Mouse (Mus musculus) CD8-positive naive resting alpha-beta T cell, adult 2 months (primary cell): ENCODE data around the gene Tssc4.
A peak's percentile ranks its signal among the peaks of the same experiment; 100 is the strongest.

ENCODE experiments used
- DNase-seq, 2 experiments: peaks; one replicate each; pipeline ENCODE4 v3.0.0; 2022; ENCODE audit warnings: low read depth in 2 of 2, low spot score in 2 of 2

Gene Tssc4

GRCm38 (mm10) chr7:143044049-143044825, 24.8 kb upstream of the Tssc4 start:
- DNase-seq = no peak

- no peak for DNase-seq
Observed at GRCm38 (mm10) chr7:143044826-143045206, 24.2 kb upstream of the Tssc4 start.

DNA sequence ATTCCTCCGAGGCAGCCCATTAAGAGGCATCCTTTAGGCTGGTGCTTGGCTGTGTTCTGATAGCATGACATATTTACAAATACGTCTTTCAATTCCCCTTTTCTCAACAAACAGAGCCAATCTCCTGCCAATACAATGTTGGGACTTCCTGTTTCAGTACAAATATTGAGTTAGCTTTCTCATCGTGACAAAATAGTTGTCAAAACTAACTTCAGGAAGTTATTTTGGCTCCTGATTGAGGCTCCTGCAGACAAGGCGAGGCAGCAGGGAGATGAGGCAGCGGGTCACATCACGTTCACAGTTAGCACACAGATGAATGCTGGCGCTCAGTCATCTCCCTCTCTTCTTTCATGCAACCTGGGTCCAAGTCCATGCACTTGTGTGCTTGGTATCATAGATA, 22.7 kb upstream of the Tssc4 start:
- no peak for DNase-seq

DNA sequence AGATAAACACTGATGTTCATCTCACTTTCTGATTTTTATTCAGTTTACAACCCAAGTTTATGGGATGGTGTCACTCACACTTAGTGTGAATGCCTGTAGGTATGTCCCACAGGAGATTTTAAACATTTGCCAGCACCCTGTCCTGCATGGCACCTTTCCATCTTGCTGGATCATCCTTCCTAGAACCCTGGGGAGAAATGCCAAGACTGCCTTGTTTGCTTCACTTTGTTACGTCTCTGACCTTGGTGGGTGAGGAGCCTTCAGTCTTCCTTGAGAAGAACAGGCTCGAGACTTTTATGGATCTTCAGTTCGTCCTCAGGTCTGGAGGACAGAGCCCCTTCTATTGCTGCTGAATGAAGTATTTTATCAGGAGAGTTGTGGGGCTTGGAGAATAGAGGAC, 19.7 kb upstream of the Tssc4 start:
- no peak for DNase-seq

GRCm38 (mm10) chr7:143049841-143050816, 18.9 kb upstream of the Tssc4 start:
- DNase-seq = no peak

DNA sequence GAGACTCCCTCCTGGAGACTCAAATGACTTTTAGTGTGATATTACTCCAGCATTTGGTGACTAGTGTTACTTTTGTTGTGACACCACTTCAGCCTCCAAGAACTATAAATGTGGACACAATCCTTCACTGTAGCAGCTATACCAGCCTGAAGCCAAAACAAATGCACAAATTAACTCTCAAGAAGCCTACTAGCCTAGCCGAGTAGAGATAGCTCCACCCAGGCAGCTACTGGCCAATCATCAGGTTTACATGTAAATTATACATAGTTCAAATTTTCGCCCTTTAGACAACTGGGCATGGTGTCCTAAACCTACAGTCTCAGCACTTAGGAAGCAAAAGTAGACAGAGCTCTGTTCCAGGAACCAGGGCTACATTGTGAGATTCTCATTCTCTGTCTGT, 17.7 kb upstream of the Tssc4 start:
- DNase-seq = no peak

DNA sequence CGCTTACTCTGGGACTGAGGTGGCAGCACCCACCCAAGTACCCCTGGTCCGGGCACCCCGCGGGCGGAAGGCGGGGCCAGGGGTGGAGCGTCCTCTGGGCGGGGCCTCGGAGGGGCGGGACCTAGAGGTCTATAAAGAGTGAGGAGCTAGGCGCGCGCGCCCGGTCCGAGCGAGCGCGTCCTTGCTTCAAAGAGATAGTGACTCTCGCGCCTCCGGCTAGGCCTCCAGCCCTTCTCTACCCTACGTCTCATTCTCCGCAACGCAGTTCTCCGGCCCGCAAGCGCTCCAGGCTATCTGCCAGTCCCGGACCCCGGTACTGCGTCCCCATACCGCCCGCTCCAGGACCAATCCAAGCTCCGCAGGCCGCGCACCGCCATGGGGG, 16.4 kb upstream of the Tssc4 start, which contains the start of gene Cd81:
TSS of gene Cd81 (plus strand) at position 114 of the 382 bp plus-strand sequence.
- DNase-seq = peak in 1 of 2 experiments; percentile 46

GRCm38 (mm10) chr7:143053008-143053899, 15.8 kb upstream of the Tssc4 start:
- peak in 1 of 2 experiments; percentile 14 for DNase-seq

- no peak for DNase-seq
Observed at GRCm38 (mm10) chr7:143053961-143054611, 15.0 kb upstream of the Tssc4 start.

GRCm38 (mm10) chr7:143054612-143054965, 14.5 kb upstream of the Tssc4 start:
- DNase-seq = no peak

DNA sequence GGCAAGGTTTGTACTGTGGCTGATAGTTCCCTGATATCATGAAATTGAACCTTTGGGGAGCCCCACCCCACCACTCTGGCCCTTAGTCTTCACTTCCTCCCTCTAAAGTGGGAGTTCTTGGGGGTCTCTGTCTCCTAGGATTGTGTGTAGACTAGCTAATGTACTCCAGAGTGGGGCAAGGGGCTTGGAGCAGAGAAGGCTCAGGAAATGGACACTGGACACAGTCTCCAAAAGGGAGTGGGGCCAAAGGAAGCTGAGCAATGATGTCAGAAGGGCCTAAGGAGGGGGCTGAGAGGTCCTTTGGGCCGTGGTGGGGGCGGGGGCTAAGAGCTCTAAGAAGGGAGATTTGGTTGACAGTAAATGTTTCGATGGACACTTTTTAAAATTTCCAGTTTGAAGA, 14.0 kb upstream of the Tssc4 start:
- DNase-seq = no peak

- no peak for DNase-seq
Observed at GRCm38 (mm10) chr7:143055499-143056186, 13.4 kb upstream of the Tssc4 start.

GRCm38 (mm10) chr7:143057023-143057422, 12.0 kb upstream of the Tssc4 start:
- DNase-seq = no peak

- DNase-seq = no peak
Observed at GRCm38 (mm10) chr7:143057667-143058220, 11.3 kb upstream of the Tssc4 start.

DNA sequence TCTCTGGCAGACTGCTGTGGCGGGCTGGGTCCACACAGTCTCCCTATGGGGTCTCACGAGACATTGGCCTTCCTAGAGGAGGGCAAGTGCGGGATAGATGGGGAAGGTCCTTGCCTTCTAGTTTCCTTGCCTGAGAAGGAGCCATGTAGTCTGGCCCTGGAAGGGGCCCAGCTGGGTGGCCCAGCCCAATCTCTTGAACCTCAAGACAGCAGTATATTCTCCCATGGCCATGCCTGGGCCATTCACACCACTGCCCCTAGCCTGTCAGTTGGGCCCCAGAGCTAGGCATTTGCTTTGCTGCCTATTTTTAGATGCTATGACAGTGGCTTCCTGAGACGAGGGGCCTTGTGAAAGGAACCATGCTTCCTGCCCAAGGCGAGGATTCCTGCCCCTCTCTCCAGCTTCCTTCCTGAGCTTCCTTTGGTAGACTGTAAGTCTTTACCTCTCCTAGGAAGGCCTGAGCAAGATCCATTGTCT, 10.8 kb upstream of the Tssc4 start:
- no peak for DNase-seq

- no peak for DNase-seq
Observed at GRCm38 (mm10) chr7:143059202-143059870, 9.7 kb upstream of the Tssc4 start.

GRCm38 (mm10) chr7:143062704-143063103, 6.3 kb upstream of the Tssc4 start:
- DNase-seq = no peak

DNA sequence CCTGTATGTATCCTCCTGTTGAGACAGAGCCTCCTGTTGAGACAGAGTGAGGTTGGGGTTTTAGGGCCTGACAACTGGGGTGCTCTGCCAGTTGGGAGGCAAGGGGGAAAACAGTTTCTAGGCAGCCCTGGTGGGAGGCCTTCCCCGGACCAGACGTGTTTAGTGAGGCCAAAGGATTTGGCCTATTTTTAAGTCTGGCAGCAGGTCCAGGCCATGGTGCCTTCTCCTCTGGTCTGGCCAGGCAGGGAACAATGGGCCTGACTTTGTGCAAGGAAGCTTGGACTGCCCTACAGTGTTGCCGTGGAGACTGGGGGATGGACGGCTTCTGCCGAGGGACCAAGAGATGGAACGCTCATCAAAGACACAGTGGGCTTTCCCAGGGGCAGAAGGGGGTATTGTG, 4.8 kb upstream of the Tssc4 start:
- DNase-seq = no peak

- DNase-seq = no peak
Observed at GRCm38 (mm10) chr7:143065692-143066091, 3.4 kb upstream of the Tssc4 start.
